Mouse (Mus musculus): ENCODE data around the gene Myh3.

Gene Myh3

DNA sequence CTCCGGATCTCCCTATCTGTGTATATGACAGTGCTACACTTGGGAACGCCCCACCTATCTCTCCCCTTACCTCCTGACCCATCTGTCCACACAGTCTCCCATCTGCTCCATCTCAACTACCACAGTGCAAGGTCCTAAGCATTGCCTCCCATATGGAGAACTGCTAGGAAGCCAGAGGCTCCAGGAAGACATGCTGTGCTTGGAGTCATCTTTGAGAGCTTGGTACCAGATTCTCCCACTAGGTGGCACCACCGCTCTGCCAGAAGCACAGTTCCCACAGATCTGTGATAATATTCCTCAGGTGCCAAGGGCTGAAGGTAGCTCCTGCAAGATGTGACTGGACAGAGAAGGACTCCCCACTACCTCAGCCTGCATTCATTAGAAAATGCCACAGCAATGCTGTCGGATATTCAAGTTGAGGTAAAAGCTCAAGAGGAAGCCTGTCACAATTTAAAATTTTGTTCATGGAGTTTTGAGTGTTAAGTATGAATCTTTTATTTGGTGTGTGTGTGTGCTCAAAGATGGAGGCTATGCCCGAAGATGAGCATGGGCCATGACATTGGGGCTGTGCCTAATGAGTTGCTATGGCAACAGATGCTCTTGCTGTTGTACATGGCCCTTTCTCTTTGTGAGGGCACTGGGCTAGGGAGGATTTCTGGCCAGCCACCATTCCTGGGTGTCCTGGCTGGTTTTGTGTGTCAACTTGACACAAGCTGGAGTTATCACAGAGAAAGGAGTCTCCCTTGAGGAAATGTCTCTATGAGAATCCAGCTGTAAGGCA is 32.3 kb downstream of the Myh3 start:
- DNase-seq: peak; percentile 87

DNA sequence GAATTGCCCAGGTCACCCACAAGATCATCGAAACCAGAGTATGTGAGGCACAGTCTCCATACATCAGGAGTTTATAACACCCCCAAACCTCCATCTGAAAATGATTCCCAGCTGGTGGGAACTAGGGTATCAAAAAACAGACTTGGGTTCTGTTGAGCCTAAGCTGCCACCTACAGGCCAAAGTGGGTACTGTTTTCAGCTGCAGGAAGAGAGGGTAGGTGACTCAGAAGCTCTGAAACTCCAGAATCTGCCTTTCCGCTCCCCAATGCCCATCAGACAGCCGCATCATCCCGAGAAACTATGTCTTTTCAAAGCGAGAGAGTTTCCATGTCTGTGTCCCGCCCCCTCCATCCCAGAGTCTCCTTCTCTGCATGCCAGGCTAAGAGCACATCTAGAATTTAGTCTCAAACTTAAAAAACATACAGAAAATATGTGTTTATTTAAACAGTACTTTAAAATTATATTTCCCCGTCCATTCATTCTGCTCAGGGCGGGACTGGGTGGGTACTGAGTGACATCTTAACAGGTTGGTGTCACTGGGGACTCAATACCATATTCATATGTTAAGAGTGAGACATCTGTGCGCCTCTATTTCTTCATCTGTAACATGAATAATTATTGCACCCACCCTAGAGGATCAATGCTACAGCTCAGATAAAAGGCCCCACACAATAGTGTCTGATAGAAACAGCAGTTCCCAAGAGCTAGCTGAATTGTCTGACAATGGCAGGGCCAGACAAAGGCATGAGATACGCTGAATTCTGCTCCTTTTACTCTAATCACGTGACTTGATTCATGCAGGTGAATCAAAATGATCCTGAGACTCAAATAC is 34.1 kb downstream of the Myh3 start:
- peak; percentile 86 for DNase-seq

DNA sequence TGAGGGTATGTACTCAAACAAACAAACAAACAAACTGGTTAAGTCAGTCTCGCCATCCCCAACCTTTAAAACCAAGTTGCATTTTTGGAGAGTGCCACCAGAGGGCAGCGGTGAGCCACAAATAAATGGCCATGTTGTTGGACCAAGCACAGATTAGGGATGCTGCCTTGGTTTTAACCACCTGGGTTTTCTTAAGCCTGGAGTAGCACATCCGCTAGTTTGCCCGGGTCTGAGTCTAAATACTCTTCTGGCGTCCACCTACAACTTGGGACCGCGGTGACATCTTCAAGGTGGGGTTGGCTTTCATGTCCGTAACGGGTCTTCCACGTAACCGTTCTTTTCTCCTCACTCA is 34.7 kb downstream of the Myh3 start:
- DNase-seq: peak; percentile 75

DNA sequence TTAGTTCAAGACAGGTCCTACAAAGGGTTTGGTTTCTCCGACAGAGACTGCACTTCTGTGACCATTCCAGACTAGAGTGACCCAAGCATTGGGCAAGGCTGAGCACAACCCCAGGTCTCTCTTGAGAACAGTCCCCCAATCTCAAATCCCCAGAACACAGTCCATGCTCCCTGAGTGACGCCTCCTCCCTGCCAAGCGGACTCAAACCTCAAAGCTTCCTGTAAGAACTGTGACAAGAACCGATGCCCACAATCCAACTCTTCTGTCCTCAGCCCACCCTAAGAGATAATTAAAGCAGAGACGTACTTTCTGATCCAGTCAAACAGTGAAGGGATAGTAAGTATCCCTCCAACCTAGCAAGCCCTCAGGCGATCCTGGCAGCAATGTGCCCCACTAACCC is 35.3 kb downstream of the Myh3 start:
- DNase-seq: no peak

DNA sequence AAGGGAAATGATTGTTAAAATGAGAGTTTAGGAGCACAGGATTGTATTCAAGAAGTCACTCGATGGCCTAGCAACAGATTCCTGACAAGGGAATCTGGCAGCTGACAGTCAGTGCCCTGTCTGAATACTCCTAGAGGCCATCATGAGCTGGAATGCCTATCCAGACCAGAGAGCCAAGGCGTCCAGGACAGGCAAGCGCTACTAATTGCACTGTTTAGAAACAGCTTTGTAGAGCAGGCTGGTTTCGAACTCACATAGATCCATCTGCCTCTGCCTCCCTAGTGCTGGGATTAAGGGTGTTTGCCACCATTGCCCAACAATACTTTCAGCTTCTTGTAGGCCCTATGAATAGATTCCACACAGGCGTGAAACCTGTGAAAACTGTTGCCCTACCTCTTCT is 36.2 kb downstream of the Myh3 start:
- no peak for DNase-seq

DNA sequence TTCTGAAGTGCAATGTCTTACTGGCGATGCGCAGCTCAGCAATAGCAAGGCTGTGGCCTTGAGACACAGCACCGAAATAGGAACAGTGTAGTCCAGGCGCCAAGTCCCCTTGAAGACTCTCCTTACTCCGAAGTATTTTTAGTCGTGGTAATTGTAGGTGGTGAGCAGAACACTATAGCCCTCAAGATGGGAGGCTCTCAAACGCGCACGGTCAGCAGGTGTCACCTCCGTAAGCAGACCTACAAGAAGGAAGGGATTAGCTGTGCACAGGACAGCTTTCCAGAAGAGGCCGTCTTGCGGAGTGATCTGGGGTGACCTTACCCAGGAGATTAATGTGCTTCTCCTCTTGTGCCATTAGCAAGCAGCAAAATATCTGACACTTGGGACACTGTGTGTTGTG is 36.8 kb downstream of the Myh3 start:
- no peak for DNase-seq

DNA sequence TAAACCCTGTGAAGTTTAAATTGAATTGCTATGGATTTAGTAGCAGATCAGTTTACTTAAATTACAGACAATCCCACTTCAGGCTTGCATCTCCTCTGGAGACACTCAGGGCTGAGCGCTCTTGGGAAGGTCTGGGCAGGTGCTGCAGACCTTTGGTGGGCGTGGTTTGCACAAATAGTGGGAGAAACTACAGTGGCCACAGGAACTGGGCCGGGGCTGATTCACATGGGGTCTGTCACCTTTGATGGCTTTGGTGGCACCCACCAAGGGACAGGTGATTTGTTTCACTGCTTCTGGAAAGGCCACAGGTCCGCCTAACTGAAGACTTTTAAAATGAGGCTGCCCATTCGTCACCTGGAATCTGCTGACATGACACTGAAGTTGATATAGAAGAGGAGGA is 38.6 kb downstream of the Myh3 start:
- DNase-seq: no peak

DNA sequence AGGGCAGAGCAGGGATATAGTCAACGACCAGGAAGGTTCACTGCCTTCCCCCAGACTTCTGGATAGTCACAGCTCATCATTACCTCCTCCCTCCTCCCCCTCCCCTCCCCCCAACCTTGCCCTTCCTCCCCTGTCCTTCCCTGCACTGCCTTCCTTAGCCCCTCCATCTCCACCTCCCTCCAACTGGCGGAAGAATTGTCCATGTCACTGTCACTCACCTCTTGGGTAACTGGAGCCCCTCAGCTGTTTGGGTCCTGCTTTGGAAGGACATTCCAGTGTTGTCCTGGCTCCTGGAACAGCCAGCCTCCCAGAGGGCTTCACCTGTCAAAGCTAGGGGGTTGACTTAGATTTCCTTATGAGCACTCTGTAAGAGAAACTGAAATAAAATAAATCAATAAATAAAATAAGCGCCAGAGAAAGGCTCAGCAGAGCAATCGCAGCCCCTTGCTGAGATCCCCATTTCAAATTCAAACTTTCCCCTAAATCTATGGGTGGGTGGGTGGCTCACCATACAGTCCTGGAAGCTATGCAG is 41.5 kb downstream of the Myh3 start:
- DNase-seq: no peak

DNA sequence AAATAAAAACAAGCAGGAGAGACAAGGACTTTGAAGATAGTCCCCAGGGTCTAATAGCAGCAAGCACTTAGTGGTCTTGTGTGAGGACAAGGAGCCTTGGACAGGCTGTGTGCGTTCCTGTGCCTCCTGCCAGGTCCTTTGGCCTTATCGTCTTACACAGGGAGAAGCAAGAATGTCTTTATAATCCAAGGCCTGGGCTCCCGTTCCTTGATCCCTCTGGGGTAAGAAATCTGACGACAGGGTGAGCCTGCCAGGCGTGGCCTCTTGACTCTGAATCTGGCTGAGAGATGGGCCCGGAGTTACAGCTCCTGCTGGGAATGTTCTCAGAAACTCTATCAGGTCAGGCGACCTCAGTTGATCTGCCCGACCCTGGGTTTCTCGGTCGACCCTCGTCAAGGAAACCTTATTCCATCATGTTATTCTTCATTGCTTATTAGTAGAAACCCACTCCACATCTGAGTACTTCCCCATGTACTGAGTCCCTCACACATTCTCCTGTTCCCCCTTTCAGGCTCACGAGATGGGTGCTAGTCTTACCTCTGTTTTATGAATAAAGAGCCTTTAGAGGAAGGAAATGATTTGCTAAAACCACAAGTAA is 42.7 kb downstream of the Myh3 start:
- no peak for DNase-seq

DNA sequence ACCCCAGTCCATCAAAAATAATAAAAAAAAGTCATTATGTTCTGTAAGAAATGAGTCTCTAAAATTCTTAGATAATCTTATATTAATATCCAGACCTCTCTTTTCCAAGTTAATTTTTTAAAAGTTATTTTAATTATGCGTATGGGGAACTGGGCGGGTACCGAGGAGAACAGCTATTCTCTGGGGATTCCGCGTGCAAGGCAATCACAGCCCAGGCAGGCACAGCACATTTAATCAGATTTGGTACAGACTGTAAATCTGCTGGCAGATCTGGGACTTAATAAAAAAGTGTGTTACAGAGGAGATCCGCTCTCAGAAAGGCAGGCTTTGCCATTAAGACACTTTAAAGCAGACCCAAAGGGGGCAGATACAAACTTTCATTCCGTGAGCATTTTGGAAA is 46.8 kb downstream of the Myh3 start:
- no peak for DNase-seq

DNA sequence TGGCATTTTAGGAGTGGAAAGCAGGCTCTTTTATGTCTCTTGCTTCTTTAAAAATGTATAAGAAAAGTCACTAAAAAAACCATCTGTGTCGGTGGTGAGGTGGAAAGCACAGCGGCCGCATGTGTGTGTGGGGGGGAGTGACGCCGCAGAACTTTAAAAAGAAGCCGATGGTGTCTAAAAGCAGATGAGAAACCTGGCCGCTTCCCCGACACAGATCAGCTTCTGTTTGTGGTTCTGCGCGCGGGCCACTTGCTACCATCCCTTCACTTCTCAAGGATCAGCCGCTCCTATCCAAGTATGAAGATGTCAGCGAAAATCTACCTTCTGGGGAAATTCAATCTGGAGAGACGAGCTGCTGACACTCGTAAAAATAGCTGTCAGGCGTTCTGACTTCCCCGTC is 47.3 kb downstream of the Myh3 start:
- peak; percentile 60 for DNase-seq

DNA sequence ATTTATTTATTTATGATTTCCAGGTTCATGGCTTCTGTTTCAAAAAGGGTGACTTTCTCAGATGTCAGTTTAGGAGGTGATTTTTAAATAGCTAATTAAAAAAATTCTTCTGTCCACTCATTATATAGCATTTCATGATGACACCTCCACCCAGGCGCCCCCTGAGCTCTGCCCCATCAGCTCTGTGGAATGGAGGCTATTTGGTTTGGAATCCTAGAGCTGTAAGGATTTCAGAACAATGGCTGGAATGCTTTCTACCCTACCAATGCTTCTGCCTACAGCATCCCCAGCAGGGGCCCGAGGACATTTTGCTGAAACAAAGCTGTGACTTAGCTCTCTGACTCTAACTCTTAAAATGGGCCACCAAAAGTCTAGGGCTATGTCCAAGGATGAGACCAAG is 55.4 kb downstream of the Myh3 start:
- no peak for DNase-seq

DNA sequence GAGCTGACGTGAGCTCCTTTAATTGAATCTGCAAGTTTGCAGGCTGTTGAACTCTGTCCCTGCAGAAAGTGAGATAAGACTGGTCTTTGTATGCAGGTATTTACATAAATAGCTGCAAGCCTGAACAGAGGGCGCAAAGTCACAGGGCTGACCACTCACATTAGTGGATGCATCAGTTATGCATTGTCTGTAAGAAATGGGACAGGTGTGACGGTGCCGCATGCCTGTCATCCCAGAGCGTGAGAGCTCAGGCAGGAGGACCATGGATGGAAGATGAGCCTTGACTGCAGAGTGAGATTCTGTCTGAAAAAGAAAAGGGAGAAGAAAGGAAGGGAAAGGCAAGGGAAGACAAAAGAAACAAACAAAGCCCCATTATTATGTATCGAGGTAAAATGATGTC is 56.6 kb downstream of the Myh3 start:
- no peak for DNase-seq

DNA sequence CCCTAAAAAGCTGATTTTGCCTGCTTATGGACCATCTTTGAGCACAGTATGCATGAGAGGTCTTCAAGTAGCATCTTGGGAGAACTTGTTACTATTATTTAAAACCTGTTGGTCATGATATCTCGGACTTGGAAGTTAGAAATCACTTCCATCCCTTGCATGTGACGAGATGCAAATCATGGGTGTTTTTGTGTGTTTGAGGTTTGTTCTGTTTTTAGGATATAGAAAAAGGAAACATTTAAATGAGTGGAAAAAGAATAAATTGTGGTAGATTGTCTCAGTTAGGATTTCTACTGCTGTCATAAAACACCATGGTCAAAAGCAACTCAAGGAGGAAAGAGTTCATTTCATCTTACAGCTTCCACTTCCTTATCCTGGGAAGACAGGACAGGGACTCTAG is 57.4 kb downstream of the Myh3 start:
- DNase-seq: no peak

DNA sequence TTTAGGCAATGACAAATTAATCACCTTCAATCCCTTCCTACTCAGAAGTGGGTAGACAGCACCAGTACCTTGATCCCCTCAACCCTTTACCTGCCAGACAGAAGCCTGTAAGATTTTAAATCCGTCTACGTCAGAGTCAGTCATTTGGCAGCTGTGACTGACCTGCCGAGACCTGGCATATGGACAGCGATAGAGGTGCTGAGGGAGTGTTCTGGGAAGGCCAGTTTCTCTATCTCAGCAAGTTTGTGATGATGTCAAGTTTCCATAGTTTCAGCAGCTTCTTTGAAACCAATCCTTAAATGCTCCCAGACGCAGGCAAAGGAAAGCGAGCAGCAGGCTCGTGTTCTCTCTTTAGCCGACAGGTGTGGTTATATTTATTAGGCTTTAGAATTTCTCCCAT is 61.5 kb downstream of the Myh3 start:
- DNase-seq: no peak

DNA sequence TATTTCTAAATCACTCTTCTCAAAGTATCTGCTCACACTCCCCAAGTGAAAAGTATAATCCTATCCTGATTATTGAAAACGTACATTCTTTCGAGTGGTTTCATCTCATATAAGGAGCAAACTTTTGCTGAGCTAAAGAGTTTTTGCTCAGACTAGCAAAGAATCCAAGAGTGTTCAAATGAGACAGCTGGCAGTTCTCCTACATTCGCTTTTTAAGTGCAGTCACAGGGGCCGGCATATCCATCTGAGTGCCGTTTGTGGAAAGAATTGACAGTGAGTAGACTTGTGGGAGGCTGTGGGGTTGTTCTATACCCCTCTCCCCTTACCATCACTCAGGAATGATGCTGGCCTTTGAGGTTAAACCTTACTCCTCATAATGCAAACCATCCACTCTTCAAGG is 62.1 kb downstream of the Myh3 start:
- no peak for DNase-seq

DNA sequence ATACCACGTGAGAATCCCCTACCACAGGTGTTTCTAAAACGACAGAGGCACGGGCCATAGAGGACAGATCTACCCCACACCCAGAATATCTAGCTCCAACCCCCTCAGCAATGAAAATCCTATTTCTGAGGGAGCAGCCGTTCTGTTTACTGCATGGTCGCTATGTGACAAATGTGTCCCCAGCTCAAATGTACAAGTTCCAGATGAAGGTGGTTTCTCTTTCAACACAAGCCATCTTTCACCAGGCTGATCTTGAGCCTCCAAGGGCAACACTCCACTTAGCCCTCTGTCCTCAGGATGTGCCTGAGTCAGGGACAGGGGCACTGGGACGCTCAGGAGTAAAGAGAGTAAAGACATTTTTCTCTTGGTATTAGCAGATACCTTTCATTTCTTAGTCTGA is 62.9 kb downstream of the Myh3 start:
- no peak for DNase-seq

DNA sequence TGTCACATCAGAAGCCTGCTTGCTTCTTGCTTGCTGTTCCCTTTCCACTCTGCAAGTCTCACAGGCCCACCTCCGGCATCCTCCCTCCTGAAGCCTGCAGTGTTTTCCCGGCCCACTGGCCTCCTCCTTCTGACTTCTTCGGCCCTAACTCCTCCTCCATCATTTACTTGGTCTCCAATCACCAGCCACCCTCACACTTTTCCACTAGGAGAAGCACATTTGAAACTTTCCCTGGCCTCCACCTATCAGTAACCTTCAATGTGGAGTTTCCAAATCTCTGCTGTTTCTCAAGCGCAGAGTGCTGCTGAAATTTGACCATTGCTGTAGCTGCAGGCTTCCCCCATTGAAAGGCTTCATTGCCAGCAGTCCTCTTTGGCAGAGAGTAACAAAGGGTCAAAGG is 63.9 kb downstream of the Myh3 start:
- no peak for DNase-seq

DNA sequence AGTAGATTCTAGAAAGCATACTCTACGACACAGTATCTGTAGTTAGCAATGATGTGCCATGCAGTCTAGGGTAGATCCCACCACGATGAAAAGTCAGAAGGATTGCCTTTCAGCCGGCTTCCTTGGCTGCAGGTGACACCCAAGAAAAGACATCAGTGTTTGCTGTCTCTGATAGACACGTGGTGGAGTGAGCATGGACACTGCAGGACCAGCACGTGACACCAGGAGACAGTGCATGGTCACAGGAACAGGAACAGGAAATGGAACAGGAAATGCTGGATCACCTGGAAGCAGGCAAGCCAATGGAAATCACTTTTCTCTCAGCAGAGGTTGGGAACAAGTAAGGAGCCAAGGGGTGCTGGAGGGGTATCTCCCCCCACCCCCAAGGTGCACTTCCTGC is 65.0 kb downstream of the Myh3 start:
- no peak for DNase-seq

DNA sequence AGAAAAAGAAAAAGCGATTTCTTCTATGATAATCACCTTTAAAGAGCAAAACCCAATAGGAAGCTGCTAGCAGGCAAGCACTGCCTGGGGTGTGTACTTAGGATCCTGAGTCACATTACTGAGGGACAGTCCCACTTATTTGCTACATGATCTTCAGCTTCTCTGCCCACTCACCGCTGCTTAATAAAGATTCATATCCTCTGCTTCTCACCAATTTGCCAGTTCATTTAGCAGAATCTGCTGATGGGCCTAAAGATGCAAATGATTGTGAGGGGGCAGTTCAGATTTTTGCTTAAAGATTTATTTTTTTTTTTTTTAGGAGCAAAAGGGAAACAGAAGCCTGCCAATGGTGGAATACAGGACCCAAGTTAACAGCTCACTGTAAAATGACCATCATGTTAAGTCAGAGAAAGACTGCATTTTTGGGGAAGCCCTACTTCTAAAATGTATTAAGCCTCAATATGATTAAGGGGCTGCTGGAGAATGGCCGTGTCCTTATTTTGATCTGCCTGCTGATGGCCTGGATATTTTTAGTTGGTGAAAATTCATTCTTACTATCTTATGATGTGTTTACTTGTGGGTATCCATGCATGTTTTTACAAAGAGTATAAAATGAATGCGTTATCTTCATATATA is 65.9 kb downstream of the Myh3 start:
- no peak for DNase-seq

DNA sequence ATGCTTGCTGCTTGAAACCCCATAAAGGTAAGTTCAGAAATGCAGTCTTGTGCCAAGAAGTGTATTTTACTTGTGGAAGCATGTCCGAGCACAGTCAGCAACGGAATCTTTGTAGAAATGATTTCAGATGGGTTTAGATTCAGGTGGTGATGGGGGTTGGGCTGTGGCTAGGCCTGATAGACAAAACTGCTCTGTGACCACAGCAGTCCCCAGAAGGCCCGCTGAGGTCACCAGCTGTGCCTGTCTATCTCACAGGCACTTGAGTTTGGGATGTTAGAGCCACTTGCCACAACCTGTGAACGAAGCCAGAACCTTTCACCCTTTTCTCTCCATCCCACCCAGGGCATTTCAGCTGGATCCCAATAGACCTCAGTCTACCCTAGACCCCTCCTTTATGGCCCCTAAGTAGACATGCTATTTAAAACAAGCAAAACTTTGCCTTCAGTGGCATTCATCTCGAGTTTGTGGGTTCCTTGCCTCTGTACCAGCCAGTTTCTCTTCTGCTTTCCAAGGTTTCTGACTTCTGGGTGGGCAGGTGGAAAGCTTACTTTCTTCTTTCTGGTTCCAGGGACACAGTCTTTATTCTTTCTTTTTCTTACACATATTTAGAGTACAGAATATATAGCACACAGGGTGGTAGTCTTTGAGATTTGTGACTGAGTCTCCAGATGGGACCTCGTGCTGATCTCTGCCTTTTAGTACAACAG is 66.6 kb downstream of the Myh3 start:
- DNase-seq: no peak

DNA sequence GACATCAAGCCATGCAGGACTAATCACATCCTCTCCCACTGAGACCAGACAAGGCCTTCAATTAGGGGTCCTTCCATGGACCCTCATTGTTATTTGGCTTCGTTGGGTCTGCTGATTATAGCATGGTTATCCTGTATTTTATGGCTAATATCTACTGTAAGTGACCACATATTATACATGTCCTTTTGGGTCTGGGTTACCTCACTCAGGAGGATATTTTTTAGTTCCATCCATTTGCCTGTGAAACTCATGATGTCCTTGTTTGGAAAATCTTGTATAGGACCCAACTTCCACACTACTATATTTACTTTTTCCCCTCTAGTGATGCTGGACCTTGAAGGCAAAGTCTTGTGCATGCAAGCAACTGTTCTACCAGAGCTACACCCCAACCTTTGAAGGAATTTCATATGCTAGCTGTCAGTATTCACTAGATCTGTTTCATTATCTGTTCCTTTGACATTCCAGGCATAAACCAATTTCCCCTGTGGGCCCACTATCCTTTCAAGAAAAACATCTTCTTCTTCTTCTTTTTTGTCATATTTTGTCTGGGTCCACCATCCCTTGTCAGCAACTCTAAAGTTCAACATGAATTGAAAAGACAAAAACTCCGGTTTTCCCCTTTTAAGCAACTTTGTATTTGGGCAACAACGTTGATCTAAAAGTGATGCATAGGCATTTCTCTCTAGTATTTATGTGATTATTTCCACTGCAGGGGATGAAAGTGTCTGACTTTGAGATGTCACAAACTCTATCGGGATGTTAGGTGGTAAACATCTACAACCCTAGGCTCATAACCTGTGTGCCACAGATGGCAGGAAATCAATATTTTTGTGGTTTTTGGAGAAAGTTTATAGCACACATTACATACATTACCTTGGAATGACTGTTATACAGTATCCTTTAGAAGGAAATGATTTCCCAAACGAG is 67.6 kb downstream of the Myh3 start:
- no peak for DNase-seq

Measured in right cerebral cortex, postnatal 14 days (tissue).